Mouse (Mus musculus) CH12.LX (cell line): ENCODE measurements at regions not wholly inside any gene's neighbourhood (a gene's known extent, or its start where the extent isn't known, plus 50 kb on each side); places are given as distances from the start of the nearest gene placed in this dataset.

Experiments used
- CTCF ChIP-seq, 2 experiments: IDR thresholded peaks in 1 of 2; conservative IDR thresholded peaks in 1 of 2; 2 replicates each; pipeline ENCODE4 v1.5.1; 2011 to 2012; ENCODE audit warnings: low read depth in 2 of 2, low read length in 2 of 2, improper control_type of control experiment in 1 of 2, inconsistent platforms in 1 of 2, mild to moderate bottlenecking in 1 of 2, moderate library complexity in 1 of 2
- E2F4 ChIP-seq: IDR thresholded peaks from 2 replicates; pipeline ENCODE4 v1.6.1; 2011; ENCODE audit warnings: low read depth, low read length, improper control_type of control experiment; ENCODE audit not compliant: insufficient replicate concordance
- HCFC1 ChIP-seq: IDR thresholded peaks from 2 replicates; pipeline ENCODE4 v1.6.1; 2012; ENCODE audit warnings: low read depth, mild to moderate bottlenecking, inconsistent platforms, low read length, improper control_type of control experiment
- MAFK ChIP-seq: IDR thresholded peaks from 2 replicates; pipeline ENCODE4 v1.6.1; 2011; ENCODE audit warnings: low read length, improper control_type of control experiment; ENCODE audit not compliant: insufficient replicate concordance
- MAZ ChIP-seq: IDR thresholded peaks from 2 replicates; pipeline ENCODE4 v1.6.1; 2012; ENCODE audit warnings: low read depth, mild to moderate bottlenecking, inconsistent platforms, low read length, improper control_type of control experiment, moderate library complexity
- POLR2A ChIP-seq: IDR thresholded peaks from 2 replicates; pipeline ENCODE4 v1.6.1; 2011; ENCODE audit warnings: low read depth, mild to moderate bottlenecking, improper control_type of control experiment, low read length
- POLR2AphosphoS2 ChIP-seq: IDR thresholded peaks from 2 replicates; pipeline ENCODE4 v1.6.1; 2011; ENCODE audit warnings: low read depth, low read length, improper control_type of control experiment
- RCOR1 ChIP-seq: conservative IDR thresholded peaks from 2 replicates; pipeline ENCODE4 v1.6.1; 2012; ENCODE audit warnings: low read depth, mild to moderate bottlenecking, inconsistent platforms, low read length, improper control_type of control experiment
- USF1 ChIP-seq: IDR thresholded peaks from 2 replicates; pipeline ENCODE4 v1.6.1; 2014; ENCODE audit warnings: low read depth, mild to moderate bottlenecking, inconsistent platforms, low read length, improper control_type of control experiment
- ZC3H11A ChIP-seq: IDR thresholded peaks from 2 replicates; pipeline ENCODE4 v1.6.1; 2012; ENCODE audit warnings: low read depth, mild to moderate bottlenecking, inconsistent platforms, low read length, improper control_type of control experiment
- ZNF384 ChIP-seq: IDR thresholded peaks from 2 replicates; pipeline ENCODE4 v1.6.1; 2012; ENCODE audit warnings: low read depth, low read length, improper control_type of control experiment, inconsistent platforms

DNA sequence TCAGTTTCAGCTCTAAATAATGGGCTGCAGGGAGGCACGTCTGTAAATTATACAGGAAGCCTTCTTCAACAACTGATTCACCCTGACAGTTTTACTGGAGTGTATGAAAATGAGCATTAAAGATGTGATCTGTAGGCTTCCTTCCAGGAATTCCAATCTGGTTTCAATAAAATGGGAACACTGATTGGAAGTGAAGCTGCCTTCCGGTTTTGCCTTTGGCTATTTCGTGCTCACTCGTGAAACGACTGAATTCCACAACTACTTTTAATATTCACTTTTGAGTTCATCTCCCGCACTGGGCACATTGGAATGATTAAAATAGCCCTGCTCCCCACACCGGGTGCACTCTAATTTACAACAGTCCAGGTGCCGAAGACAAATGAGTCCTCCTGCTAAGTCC lies 286.2 kb upstream of the Mki67 start:
- TF ChIP-seq USF1, result no peak
- no peak for TF ChIP-seq CTCF (conservative IDR thresholded peaks at IDR 0.05 in 1 of 2, IDR thresholded peaks at IDR 0.05 in 1 of 2; ENCODE audit: low read depth in 2 of 2, low read length in 2 of 2)
- no peak for TF ChIP-seq ZNF384
- TF ChIP-seq POLR2AphosphoS2, result no peak
- no peak for TF ChIP-seq MAFK
- no peak for TF ChIP-seq ZC3H11A
- TF ChIP-seq POLR2A, result no peak
- TF ChIP-seq RCOR1, result no peak
- no peak for TF ChIP-seq HCFC1
- no peak for TF ChIP-seq E2F4
- no peak for TF ChIP-seq MAZ
